Mouse (Mus musculus): ENCODE results near the gene Rpap3. TPM values are rescaled to one million over a fixed set of nuclear protein-coding genes. Genes with fewer than 3 reads are reported as not detected.

The Rpap3 gene
- polyA plus RNA-seq, 1 experiment from 2014 or later, result 24.0 TPM

DNA sequence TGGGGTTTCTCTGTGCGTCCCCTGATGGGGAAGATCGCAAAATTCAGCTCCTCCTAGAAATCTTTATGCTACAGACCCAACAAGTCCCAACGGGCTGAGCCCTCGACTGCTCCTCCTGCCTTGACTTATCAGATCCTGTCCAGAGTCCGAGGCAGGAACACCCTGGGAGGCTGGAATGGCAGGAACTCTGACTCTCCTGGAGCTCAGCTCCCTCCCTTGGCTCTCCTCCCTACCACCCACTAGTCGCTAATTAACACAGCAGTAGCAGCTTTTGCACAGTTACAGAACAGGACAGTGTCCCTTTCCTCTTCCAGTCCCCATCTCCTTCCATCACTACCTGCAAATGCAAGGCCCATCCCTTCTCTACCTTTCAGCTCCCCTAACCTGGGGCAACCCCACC, 24.7 kb upstream of the Rpap3 start:
- ATAC-seq (ENCODE audit: insufficient number of reproducible peaks, low FRiP score, low TSS enrichment, low read depth), result no peak

GRCm38 (mm10) chr15:97728804-97729203, 23.2 kb upstream of the Rpap3 start:
- no peak overlapping the region for H3K27ac ChIP-seq (replicated peaks)
- H3K4me3 ChIP-seq (replicated peaks), result no peak overlapping the region
- H3K36me3 ChIP-seq, result no peaks in the 10 kb centered on the region
- ATAC-seq (ENCODE audit: insufficient number of reproducible peaks, low FRiP score, low TSS enrichment, low read depth), result no peak
- H3K9ac ChIP-seq, result no peak overlapping the region
- 59% methylated on average over 7 of the region's 7 CpGs for WGBS
- no peak overlapping the region for H3K4me2 ChIP-seq (replicated peaks)
- H3K4me1 ChIP-seq, result peaks cover 14% of the 10 kb centered on the region; the same call in 1 of the 2 replicates
- H3K27me3 ChIP-seq, result no peaks in the 10 kb centered on the region
- H3K9me3 ChIP-seq (replicated peaks), result no peaks in the 10 kb centered on the region

More for the DNA sequence above, 24.7 kb upstream of the Rpap3 start:
- Histone ChIP-seq H3K27ac (replicated peaks) (0 out of 2 replicates have a peak overlapping the region, but pooled peaks have one; percentile 3), H3K27me3 (no peaks in the 10 kb centered on the region), H3K36me3 (no peaks in the 10 kb centered on the region), H3K4me1 (peaks cover 11% of the 10 kb centered on the region; the same call in 1 of the 2 replicates), H3K9ac (no peak overlapping the region), H3K4me2 (replicated peaks) (0 out of 2 replicates have a peak overlapping the region, but pooled peaks have one; percentile 0), H3K4me3 (replicated peaks) (peak overlapping the region; percentile 1; the same call in 1 of the 2 replicates), H3K9me3 (replicated peaks) (no peaks in the 10 kb centered on the region)
- WGBS, result 46% methylated on average over 6 of the region's 6 CpGs

- 80% methylated on average over 11 of the region's 11 CpGs for WGBS
- Histone ChIP-seq H3K4me3 (replicated peaks) (no peak overlapping the region), H3K4me2 (replicated peaks) (no peak overlapping the region), H3K36me3 (no peaks in the 10 kb centered on the region), H3K9me3 (replicated peaks) (no peaks in the 10 kb centered on the region), H3K4me1 (peaks cover 14% of the 10 kb centered on the region; the same call in 1 of the 2 replicates), H3K27me3 (no peaks in the 10 kb centered on the region), H3K9ac (no peak overlapping the region), H3K27ac (replicated peaks) (no peak overlapping the region)
- no peak for ATAC-seq (ENCODE audit: insufficient number of reproducible peaks, low FRiP score, low TSS enrichment, low read depth)
Observed at GRCm38 (mm10) chr15:97728394-97728793, 22.8 kb upstream of the Rpap3 start.

GRCm38 (mm10) chr15:97727520-97727919, 21.9 kb upstream of the Rpap3 start:
- H3K9me3 ChIP-seq (replicated peaks), result no peaks in the 10 kb centered on the region
- H3K27me3 ChIP-seq, result no peaks in the 10 kb centered on the region
- H3K27ac ChIP-seq (replicated peaks), result no peak overlapping the region
- no peaks in the 10 kb centered on the region for H3K36me3 ChIP-seq
- 62% methylated on average over 5 of the region's 5 CpGs for WGBS
- H3K4me3 ChIP-seq (replicated peaks), result no peak overlapping the region
- peaks cover 14% of the 10 kb centered on the region; the same call in 1 of the 2 replicates for H3K4me1 ChIP-seq
- H3K9ac ChIP-seq, result no peak overlapping the region
- ATAC-seq (ENCODE audit: insufficient number of reproducible peaks, low FRiP score, low TSS enrichment, low read depth), result no peak
- no peak overlapping the region for H3K4me2 ChIP-seq (replicated peaks)

DNA sequence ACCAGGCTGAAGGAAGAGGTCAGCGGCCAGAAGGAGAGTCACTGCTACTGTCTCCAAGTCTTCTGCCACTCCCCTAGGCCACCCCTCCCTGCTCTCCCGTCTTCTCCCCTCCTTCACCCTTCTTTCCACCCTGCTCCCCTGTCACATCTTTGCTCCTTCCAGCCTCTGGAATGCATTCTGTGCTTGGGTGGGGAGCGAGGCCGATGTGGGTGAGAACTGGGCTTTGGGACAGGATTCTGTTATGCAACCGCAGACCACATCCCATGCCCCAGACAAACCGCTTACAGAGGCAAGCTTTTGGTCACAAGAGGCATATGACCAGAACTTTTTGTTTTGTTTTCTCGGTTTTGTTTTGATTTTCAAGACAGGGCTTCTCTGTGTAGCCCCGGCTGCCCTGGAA, 21.4 kb upstream of the Rpap3 start:
- Histone ChIP-seq H3K9me3 (replicated peaks) (no peaks in the 10 kb centered on the region), H3K27ac (replicated peaks) (no peak overlapping the region), H3K4me2 (replicated peaks) (no peak overlapping the region), H3K4me3 (replicated peaks) (no peak overlapping the region), H3K4me1 (peaks cover 16% of the 10 kb centered on the region; the same call in 1 of the 2 replicates), H3K9ac (no peak overlapping the region), H3K27me3 (no peaks in the 10 kb centered on the region), H3K36me3 (no peaks in the 10 kb centered on the region)
- no peak for ATAC-seq (ENCODE audit: insufficient number of reproducible peaks, low FRiP score, low TSS enrichment, low read depth)
- 51% methylated on average over 8 of the region's 8 CpGs for WGBS

DNA sequence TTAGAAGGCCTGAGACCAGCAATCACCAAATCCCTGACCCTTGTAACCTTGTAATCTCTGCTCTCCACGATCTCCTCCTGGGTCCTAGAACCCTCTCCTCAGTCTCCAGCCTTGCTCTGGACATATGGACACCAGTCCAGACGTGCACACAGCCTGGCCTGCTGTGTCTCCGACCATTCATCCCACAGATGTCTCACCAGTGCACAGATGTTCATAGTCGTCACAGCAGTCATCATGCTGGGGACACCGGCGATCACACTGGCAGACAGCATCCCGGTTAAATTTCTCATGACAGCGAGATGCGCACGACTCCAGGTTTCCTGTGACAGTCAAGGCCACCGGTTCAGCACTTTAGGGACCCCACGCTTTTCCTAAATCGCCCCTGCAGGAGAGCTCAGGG, 20.7 kb upstream of the Rpap3 start:
- WGBS, result 75% methylated on average over 13 of the region's 13 CpGs
- Histone ChIP-seq H3K36me3 (no peaks in the 10 kb centered on the region), H3K4me3 (replicated peaks) (no peak overlapping the region), H3K4me2 (replicated peaks) (no peak overlapping the region), H3K9me3 (replicated peaks) (no peaks in the 10 kb centered on the region), H3K27ac (replicated peaks) (no peak overlapping the region), H3K4me1 (peaks cover 21% of the 10 kb centered on the region), H3K27me3 (no peaks in the 10 kb centered on the region), H3K9ac (no peak overlapping the region)
- no peak for ATAC-seq (ENCODE audit: insufficient number of reproducible peaks, low FRiP score, low TSS enrichment, low read depth)

- Histone ChIP-seq H3K9ac (no peak overlapping the region), H3K27ac (replicated peaks) (no peak overlapping the region), H3K4me1 (peaks cover 26% of the 10 kb centered on the region), H3K27me3 (no peaks in the 10 kb centered on the region), H3K36me3 (no peaks in the 10 kb centered on the region), H3K9me3 (replicated peaks) (no peaks in the 10 kb centered on the region), H3K4me3 (replicated peaks) (no peak overlapping the region), H3K4me2 (replicated peaks) (no peak overlapping the region)
- WGBS, result 67% methylated on average over 6 of the region's 6 CpGs
- ATAC-seq (ENCODE audit: insufficient number of reproducible peaks, low FRiP score, low TSS enrichment, low read depth), result no peak
Observed at GRCm38 (mm10) chr15:97725198-97725785, 19.7 kb upstream of the Rpap3 start.

DNA sequence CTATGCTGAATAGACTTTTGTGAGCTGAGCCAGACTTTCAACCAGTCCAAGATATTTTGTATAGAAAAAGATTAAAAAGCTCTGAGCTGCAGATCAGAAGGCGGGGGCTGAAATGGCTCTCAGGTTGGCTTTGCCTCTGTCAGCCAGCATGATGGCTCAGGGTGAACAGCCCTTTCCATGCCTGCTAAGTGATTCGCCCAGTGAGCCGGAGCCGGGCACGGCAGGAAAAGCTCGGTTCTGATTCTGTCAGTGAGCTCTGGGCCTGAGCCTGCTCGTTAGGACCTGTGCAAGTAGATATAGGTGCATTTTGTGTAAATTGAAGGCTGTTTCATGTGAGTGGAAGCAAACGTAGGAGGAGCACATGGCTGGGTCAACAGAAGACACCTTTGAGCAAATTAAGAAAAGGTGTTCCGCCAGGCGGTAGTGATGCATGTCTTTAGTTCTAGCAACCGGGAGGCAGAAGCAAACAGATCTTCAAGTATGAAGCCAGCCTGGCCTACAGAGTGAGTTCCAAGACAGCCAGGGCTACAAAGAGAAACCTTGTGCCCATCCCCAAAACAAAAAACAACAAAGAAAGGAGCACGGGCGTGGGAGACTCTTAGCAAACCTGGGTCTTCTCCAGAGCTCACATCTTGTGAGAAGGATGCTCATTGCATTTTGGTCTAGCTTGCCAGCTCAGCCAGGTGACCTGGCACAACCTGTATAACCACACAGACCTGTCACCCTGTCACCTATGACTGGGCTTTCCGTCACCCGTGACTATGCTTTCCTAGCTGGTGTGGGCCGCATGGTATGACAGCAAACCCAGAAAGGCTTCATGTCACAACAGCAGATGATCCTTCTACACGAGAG, 18.9 kb upstream of the Rpap3 start:
- H3K9me3 ChIP-seq (replicated peaks), result no peaks in the 10 kb centered on the region
- no peaks in the 10 kb centered on the region for H3K27me3 ChIP-seq
- no peak overlapping the region for H3K4me3 ChIP-seq (replicated peaks)
- H3K4me1 ChIP-seq, result peaks cover 22% of the 10 kb centered on the region
- WGBS, result 80% methylated on average over 17 of the region's 17 CpGs
- no peak overlapping the region for H3K4me2 ChIP-seq (replicated peaks)
- H3K27ac ChIP-seq (replicated peaks), result no peak overlapping the region
- H3K36me3 ChIP-seq, result no peaks in the 10 kb centered on the region
- H3K9ac ChIP-seq, result no peak overlapping the region
- no peak for ATAC-seq (ENCODE audit: insufficient number of reproducible peaks, low FRiP score, low TSS enrichment, low read depth)

GRCm38 (mm10) chr15:97723536-97724345, 18.1 kb upstream of the Rpap3 start:
- WGBS, result 84% methylated on average over 6 of the region's 6 CpGs
- Histone ChIP-seq H3K9ac (no peak overlapping the region), H3K27me3 (no peaks in the 10 kb centered on the region), H3K4me1 (peaks cover 18% of the 10 kb centered on the region), H3K36me3 (no peaks in the 10 kb centered on the region), H3K4me2 (replicated peaks) (no peak overlapping the region), H3K4me3 (replicated peaks) (no peak overlapping the region), H3K27ac (replicated peaks) (no peak overlapping the region), H3K9me3 (replicated peaks) (no peaks in the 10 kb centered on the region)
- no peak for ATAC-seq (ENCODE audit: insufficient number of reproducible peaks, low FRiP score, low TSS enrichment, low read depth)

DNA sequence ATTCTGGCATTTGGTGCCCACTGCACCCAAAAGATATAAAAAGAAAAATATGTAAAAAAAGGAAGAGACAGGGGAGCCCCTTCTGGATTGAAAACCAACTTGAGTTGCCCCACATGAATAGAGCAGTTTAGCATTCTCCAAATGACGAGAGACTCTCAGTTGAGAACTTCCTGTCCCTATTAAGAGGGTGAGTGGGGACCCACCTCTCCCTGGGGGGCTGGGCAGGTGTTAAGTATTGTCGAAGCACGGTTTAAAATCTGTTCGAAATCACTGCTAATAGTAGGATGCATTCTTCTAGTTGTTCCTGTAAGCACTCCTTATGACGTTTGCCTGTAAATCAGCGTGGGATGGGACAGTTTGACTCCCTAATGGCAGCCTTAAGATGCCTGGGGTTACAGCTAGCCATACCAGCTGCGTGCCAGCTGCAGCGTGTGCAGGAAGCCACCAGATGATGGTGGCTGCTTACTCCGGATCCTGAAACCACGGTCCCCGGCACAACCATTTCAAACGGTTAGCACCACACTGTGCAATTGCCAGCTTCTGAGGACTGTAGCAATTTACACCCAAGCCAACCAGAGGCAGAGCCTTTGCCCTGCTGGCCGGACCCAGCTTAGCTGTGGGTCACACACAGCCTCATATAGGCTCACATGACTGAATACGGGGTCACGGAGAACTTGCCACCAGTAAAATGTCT, 15.5 kb upstream of the Rpap3 start:
- Histone ChIP-seq H3K4me1 (peaks cover 23% of the 10 kb centered on the region), H3K27ac (replicated peaks) (peak overlapping the region; percentile 40; the same call in 1 of the 2 replicates), H3K9ac (no peak overlapping the region), H3K27me3 (no peaks in the 10 kb centered on the region), H3K36me3 (no peaks in the 10 kb centered on the region), H3K4me3 (replicated peaks) (no peak overlapping the region), H3K4me2 (replicated peaks) (no peak overlapping the region), H3K9me3 (replicated peaks) (no peaks in the 10 kb centered on the region)
- ATAC-seq (ENCODE audit: insufficient number of reproducible peaks, low FRiP score, low TSS enrichment, low read depth), result 0 out of 2 replicates have a peak, but pooled peaks have one; percentile 18
- WGBS, result 41% methylated on average over 15 of the region's 15 CpGs

Data from embryonic facial prominence, embryonic 15.5 days (tissue).